Mouse (Mus musculus): Measurements from ENCODE around the gene Gp9. TPM values are rescaled to one million over a fixed set of nuclear protein-coding genes. Genes with fewer than 3 reads are reported as not detected.

The Gp9 gene
- total RNA-seq, 2 experiments from 2014 or later, result 0.98 to 1.2 TPM

DNA sequence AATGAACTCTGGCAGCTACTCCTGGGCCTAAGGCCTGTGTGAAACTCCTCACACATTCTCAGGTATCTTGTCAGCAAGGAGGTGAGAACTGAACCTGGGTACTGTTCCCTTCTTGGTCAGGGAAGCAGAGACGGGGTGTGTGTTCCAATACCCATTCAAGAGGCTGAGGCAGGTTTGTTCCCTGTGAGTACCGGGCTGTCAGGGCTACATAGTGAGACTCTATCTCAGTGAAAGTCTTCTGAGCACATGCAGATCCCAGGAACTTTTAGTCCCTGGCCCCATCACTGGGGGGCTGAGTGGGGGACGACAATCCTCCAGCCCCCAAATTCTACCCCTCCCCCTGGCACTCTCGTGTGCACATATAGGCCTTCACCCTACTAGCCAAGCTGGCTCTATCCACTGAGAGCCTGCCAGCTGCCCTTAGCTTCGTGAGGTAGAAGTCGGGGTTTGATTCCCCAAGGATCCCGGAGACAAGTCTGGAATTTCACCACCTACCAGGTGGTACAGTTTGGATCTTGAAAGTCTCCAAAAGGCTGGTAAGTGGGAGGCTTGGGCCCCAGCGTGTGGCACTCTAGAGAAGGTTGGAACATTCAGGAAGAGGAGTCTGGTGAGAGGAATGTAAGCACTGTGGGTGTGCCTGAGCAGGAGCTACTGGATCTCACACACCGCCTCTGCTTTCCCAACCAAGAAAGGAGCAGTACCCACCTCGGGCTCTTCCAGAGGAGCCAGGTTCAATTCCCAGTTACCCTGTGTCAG is 2.9 kb downstream of the Gp9 start:
- no peak for TF ChIP-seq CTCF (conservative IDR thresholded peaks at IDR 0.05)
- Histone ChIP-seq H3K27ac (no peak overlapping the region), H3K4me3 (no peak overlapping the region)
- no peak for DNase-seq (ENCODE audit: low spot score in 2 of 2)

DNA sequence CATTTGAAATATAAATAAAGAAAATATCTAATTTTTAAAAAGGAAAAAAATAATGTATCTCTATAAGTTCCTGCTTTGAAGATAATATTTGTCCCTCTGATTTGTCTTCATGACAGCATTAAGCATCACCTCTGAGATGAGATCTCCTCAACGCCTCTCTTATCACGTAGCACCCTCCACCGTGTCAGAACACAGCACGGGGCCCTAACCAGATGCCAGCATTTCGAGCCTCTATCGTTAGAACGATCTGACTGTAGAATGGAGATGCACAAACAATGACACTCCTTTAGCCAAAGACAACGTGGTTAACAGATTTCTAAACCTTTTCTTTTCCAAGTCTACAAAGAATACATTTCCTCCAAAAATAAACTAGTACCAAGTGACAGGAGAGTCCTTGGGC is 6.2 kb downstream of the Gp9 start:
- no peak for DNase-seq (ENCODE audit: low spot score in 2 of 2)
- no peak for TF ChIP-seq CTCF (conservative IDR thresholded peaks at IDR 0.05)
- no peak overlapping the region for H3K27ac ChIP-seq
- H3K4me3 ChIP-seq, result no peak overlapping the region

- no peak for DNase-seq (ENCODE audit: low spot score in 2 of 2)
- Histone ChIP-seq H3K4me3 (no peak overlapping the region), H3K27ac (no peak overlapping the region)
- no peak for TF ChIP-seq CTCF (conservative IDR thresholded peaks at IDR 0.05)
Observed at GRCm38 (mm10) chr6:87786621-87787020, 8.7 kb downstream of the Gp9 start.

- Histone ChIP-seq H3K27ac (no peak overlapping the region), H3K4me3 (no peak overlapping the region)
- no peak for DNase-seq (ENCODE audit: low spot score in 2 of 2)
- TF ChIP-seq CTCF (conservative IDR thresholded peaks at IDR 0.05), result no peak
Observed at GRCm38 (mm10) chr6:87787108-87787890, 9.4 kb downstream of the Gp9 start.

GRCm38 (mm10) chr6:87788266-87788895 is 10.5 kb downstream of the Gp9 start:
- TF ChIP-seq CTCF (conservative IDR thresholded peaks at IDR 0.05), result no peak
- Histone ChIP-seq H3K4me3 (no peak overlapping the region), H3K27ac (no peak overlapping the region)
- no peak for DNase-seq (ENCODE audit: low spot score in 2 of 2)

DNA sequence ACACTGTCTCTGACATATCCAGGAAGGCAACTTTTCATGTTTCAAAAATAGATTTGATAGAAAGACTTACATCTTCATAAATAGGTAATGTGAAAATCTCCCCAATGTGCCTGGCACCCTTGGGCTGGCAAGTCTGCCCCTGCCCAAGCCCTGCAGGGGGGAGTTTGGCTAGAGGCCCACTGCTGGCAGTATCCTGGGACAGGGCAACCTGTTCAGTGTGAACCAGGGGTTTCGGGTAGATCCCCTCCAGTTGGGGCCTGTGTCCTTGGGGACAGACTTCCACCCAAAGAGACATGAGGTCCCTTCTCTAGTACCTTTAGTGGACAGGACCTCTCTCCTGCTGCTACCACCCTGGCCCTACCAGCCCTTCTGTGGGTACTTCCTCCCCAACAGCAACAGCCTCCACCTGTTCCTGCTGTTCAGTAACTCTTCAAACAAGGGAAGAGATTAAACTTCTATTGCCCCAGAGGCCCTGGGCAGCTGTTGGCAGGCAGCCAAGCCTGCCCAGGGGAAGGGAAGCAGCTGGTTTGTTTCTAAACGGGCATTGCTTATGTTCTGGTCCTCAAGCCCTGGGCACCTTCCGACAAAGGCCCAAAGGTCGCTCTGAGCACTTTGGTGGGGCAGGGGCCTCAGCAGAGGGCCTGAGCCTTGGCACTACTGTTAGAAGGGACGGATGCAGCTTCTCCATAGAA is 11.2 kb downstream of the Gp9 start:
- no peak overlapping the region for H3K4me3 ChIP-seq
- DNase-seq (ENCODE audit: low spot score in 2 of 2), result no peak
- no peak for TF ChIP-seq CTCF (conservative IDR thresholded peaks at IDR 0.05)
- H3K27ac ChIP-seq, result no peak overlapping the region

- Histone ChIP-seq H3K4me3 (no peak overlapping the region), H3K27ac (no peak overlapping the region)
- DNase-seq (ENCODE audit: low spot score in 2 of 2), result no peak
- TF ChIP-seq CTCF (conservative IDR thresholded peaks at IDR 0.05), result no peak
Observed at GRCm38 (mm10) chr6:87789791-87790190, 11.9 kb downstream of the Gp9 start.

GRCm38 (mm10) chr6:87790779-87791480 is 13.1 kb downstream of the Gp9 start:
- no peak overlapping the region for H3K27ac ChIP-seq
- H3K4me3 ChIP-seq, result no peak overlapping the region
- TF ChIP-seq CTCF (conservative IDR thresholded peaks at IDR 0.05), result no peak
- no peak for DNase-seq (ENCODE audit: low spot score in 2 of 2)

DNA sequence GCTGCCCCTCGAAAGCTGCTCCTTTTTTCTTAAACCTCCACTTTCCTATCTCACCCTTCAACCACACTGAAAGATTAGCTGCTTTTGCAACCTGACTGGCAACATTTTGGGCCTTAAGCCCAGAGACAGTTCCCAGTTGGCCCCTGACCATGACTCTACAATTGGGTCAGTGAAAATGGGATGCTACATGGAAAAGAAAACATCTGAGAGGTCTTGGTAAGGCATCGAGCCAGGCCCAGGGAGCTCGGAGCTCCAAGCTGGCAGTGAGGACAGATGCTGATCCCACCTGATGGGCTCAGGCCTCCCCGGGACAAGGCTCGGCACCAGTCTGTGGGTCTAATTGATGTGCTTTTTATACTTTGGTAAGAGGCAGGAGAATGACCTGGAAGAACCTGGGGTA is 14.0 kb downstream of the Gp9 start:
- Histone ChIP-seq H3K4me3 (no peak overlapping the region), H3K27ac (no peak overlapping the region)
- no peak for TF ChIP-seq CTCF (conservative IDR thresholded peaks at IDR 0.05)
- DNase-seq (ENCODE audit: low spot score in 2 of 2), result no peak

DNA sequence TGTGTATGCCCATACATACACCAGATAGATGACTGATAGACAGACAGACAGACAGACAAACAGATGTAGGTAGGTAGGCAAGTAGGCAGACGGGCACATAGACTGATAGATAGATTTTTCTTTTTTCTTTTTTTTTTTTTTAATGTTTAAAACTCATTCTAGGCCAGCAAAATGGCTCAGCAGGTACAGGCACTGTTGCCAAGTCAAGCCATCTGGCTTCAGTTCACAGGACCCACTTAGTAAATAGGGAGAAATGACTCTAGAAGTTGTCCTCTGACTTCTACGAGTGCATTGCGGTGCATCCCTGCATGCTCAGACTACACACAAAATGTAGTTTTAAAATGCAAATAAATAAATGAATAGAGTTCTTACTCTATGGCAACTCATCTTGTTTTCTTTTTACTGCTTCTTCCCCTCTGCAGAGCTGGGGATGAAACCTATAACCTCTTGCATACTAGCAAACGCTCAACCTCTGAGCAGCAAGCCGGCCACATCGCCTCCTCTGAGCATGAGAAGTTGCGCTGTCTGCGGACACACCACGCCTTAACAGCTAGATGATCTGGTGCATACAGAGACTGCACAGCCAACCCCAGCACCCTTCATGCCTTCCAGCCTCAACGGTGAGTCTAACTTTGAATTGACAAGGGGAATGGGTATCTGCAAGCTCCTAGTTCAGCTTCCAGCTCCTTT is 16.1 kb downstream of the Gp9 start:
- H3K27ac ChIP-seq, result no peak overlapping the region
- no peak for DNase-seq (ENCODE audit: low spot score in 2 of 2)
- TF ChIP-seq CTCF (conservative IDR thresholded peaks at IDR 0.05), result no peak

DNA sequence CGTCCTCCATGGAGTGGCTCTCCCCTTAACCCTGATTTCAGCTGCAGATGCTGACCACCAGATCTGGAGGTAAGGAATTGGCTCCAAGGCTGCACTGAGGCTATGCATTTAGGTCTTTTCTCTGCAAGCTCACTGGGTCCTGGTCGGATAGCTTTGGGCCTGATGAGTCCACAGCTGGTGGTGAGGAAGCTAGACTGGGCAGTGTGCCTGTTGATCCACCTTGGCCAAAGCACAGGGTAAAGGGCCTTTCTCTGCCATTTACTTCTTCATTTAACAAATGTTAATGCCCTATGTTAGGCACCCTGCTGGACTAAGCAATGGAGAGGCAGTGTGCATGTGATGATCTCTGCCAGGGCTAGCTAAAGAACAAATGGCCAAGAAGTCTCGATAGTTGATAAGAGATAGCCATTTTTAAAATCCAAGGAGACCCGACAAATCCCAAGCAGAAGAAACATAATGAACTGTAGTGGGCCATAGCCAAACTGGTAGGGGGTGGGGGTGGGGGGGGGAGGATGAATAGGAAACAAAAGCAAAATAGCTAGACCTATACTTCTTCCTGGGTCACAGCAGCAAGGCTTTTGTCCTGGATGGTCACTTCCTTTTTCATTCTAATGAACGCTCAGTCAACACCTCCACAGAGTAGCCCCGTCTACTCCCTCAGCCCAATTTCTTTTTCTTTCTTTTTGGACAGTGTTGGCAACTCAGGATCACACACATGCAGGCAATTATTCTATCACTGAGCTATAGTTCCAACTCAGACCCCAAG is 17.7 kb downstream of the Gp9 start:
- Histone ChIP-seq H3K4me3 (no peak overlapping the region), H3K27ac (no peak overlapping the region)
- no peak for DNase-seq (ENCODE audit: low spot score in 2 of 2)
- no peak for TF ChIP-seq CTCF (conservative IDR thresholded peaks at IDR 0.05)

More for the DNA sequence above, 16.1 kb downstream of the Gp9 start:
- no peak overlapping the region for H3K4me3 ChIP-seq
